Mouse (Mus musculus) forebrain, embryonic 13.5 days (tissue): Measurements from ENCODE around the gene Klf4. TPM values are rescaled to one million over a fixed set of nuclear protein-coding genes. Genes with fewer than 3 reads are reported as not detected.

Experiments used
- ATAC-seq: fragments of 200-750 bp; cut with Nextera tagmentation; 2 replicates; pipeline ENCODE4 v1.8.0; 2017
- H3K27ac ChIP-seq: fragments of 300-500 bp; sonication (generic); 2 replicates; pipeline ENCODE4 v1.5.1; 2015; ENCODE audit warnings: inconsistent platforms, mild to moderate bottlenecking, moderate library complexity
- H3K27me3 ChIP-seq: fragments of 300-500 bp; sonication (generic); 2 replicates; pipeline ENCODE4 v1.6.1; 2015; ENCODE audit warnings: mild to moderate bottlenecking, inconsistent platforms
- H3K36me3 ChIP-seq: fragments of 300-500 bp; sonication (generic); 2 replicates; pipeline ENCODE4 v1.6.1; 2015; ENCODE audit warnings: mild to moderate bottlenecking, inconsistent platforms; ENCODE audit not compliant: poor library complexity, severe bottlenecking
- H3K4me1 ChIP-seq: fragments of 300-500 bp; sonication (generic); 2 replicates; pipeline ENCODE4 v1.6.1; 2015; ENCODE audit warnings: inconsistent platforms
- H3K4me2 ChIP-seq: fragments of 300-500 bp; sonication (generic); 2 replicates; pipeline ENCODE4 v1.6.1; 2015; ENCODE audit warnings: inconsistent platforms, mild to moderate bottlenecking, moderate library complexity
- H3K4me3 ChIP-seq: fragments of 300-500 bp; sonication (generic); 2 replicates; pipeline ENCODE4 v1.5.1; 2015; ENCODE audit warnings: mild to moderate bottlenecking, inconsistent platforms
- H3K9ac ChIP-seq: fragments of 300-500 bp; sonication (generic); 2 replicates; pipeline ENCODE4 v1.6.1; 2015; ENCODE audit warnings: mild to moderate bottlenecking, inconsistent platforms
- H3K9me3 ChIP-seq: fragments of 300-500 bp; sonication (generic); replicated peaks from 2 replicates; pipeline ENCODE4 v1.6.1; 2016; ENCODE audit warnings: inconsistent platforms
- WGBS: fragments of 180-500 bp; shearing (Covaris S2); methylation state at CpG from one replicate; pipeline ENCODE4 v1.1.7; 2015; 5-methylcytosine and 5-hydroxymethylcytosine counted together
- polyA plus RNA-seq: library from polyadenylated mRNA; unstranded; fragments of >200 nt; fragmentation: Nextera tagmentation; extraction: Ambion mirVana; gene quantifications from 2 replicates; pipeline ENCODE4 v1.2.1, GENCODE M21; 2015

Gene Klf4
- polyA plus RNA-seq, 1 experiment from 2014 or later = 1.5 TPM

DNA sequence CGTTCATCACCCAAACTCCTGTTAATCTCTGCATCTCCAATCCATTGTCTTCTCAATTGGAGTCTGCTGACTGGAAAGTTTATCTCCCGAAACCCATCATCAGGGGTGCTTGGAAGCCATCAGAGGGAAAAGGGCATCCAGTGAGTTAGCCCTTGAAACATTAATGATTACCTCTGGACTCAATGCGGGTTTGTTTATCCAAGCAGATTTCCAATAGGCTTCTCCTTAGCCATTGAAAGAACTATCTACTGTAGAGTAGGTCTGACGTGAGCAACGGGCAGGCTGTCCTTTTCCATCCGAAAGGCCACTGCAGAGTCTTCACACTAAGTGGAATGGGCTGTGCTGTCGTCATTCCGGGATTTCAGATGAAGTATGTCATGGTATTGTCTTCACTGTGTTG lies 16.2 kb downstream of the Klf4 start:
- Histone ChIP-seq H3K36me3 (no peaks in the 10 kb centered on the region), H3K4me3 (no peak overlapping the region), H3K4me2 (no peak overlapping the region), H3K27me3 (peaks cover 4% of the 10 kb centered on the region; the same call in 1 of the 2 replicates), H3K9ac (no peak overlapping the region), H3K4me1 (peaks cover 12% of the 10 kb centered on the region; the same call in 1 of the 2 replicates), H3K27ac (no peak overlapping the region), H3K9me3 (no peaks in the 10 kb centered on the region)
- WGBS = 90% methylated on average over 8 of the region's 8 CpGs
- ATAC-seq = no peak

DNA sequence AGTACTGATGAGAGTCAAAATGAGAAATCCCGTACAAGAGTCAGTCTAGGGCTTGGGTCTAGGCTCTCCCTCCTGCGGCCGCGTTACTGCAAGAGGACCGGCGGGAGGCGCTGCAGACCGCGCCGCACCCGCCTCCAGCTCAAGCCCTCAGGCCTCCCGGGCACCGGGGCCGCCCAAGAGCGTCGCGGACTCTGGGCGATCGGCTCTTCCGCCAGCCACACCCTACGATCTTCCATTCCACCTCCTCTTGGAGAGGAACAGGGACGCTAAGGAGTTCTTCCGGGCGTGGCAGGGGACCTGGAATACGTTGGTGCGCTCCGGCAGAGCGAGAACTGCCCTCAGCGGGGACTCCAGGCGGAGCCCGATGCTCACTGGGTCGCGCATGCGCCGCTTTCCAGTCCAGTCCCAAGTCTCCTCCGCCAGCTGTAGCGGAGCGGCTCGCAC lies 17.5 kb downstream of the Klf4 start:
- WGBS = 0% methylated on average over 39 of the region's 39 CpGs
- no peaks in the 10 kb centered on the region for H3K36me3 ChIP-seq
- H3K27me3 ChIP-seq = peaks cover 4% of the 10 kb centered on the region; the same call in 1 of the 2 replicates
- peak overlapping the region; percentile 76 for H3K9ac ChIP-seq
- no peak overlapping the region for H3K27ac ChIP-seq
- peak overlapping the region; percentile 66 for H3K4me2 ChIP-seq
- H3K4me1 ChIP-seq = peaks cover 11% of the 10 kb centered on the region; the same call in 1 of the 2 replicates
- H3K4me3 ChIP-seq = peak overlapping the region; percentile 61
- ATAC-seq = peak; percentile 98
- no peaks in the 10 kb centered on the region for H3K9me3 ChIP-seq

GRCm38 (mm10) chr4:55513615-55514279 lies 18.5 kb downstream of the Klf4 start:
- Histone ChIP-seq H3K9me3 (no peaks in the 10 kb centered on the region), H3K4me3 (no peak overlapping the region), H3K27ac (no peak overlapping the region), H3K36me3 (no peaks in the 10 kb centered on the region), H3K4me2 (no peak overlapping the region), H3K4me1 (peaks cover 6% of the 10 kb centered on the region; the same call in 1 of the 2 replicates), H3K27me3 (peaks cover 4% of the 10 kb centered on the region; the same call in 1 of the 2 replicates), H3K9ac (no peak overlapping the region)
- WGBS = 82% methylated on average over 7 of the region's 7 CpGs
- no peak for ATAC-seq

GRCm38 (mm10) chr4:55511389-55511788 lies 20.9 kb downstream of the Klf4 start:
- peaks cover 6% of the 10 kb centered on the region; the same call in 1 of the 2 replicates for H3K4me1 ChIP-seq
- ATAC-seq = no peak
- H3K36me3 ChIP-seq = no peaks in the 10 kb centered on the region
- H3K27ac ChIP-seq = no peak overlapping the region
- H3K27me3 ChIP-seq = peaks cover 4% of the 10 kb centered on the region; the same call in 1 of the 2 replicates
- no peak overlapping the region for H3K9ac ChIP-seq
- H3K9me3 ChIP-seq = no peaks in the 10 kb centered on the region
- WGBS = 88% methylated on average over 2 of the region's 2 CpGs
- H3K4me3 ChIP-seq = no peak overlapping the region
- H3K4me2 ChIP-seq = no peak overlapping the region

GRCm38 (mm10) chr4:55508712-55509111 lies 23.6 kb downstream of the Klf4 start:
- ATAC-seq = no peak
- no peak overlapping the region for H3K4me2 ChIP-seq
- WGBS = 87% methylated on average over 7 of the region's 7 CpGs

DNA sequence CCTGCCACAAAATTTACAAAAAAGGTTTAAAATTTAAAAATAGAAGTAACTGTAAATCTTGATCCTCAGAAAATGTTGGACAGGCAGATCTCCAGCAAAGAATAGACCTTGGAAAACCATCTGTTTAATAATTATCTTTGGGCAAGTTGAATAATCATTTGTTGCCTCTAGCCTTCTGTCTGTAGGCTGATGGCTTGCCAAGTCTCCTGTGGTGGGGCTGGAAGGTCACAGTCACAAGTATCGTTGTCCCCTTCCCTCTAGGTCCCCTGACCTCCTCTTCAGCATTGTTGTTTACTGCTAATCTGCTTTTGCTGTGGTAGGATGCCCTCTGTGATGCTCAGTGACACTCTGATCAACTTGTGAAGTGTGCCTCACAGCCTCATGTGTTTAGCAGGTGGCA lies 33.6 kb downstream of the Klf4 start:
- no peak overlapping the region for H3K9ac ChIP-seq
- H3K4me2 ChIP-seq = no peak overlapping the region
- H3K4me3 ChIP-seq = no peak overlapping the region
- no peaks in the 10 kb centered on the region for H3K36me3 ChIP-seq
- no peaks in the 10 kb centered on the region for H3K9me3 ChIP-seq
- H3K27me3 ChIP-seq = no peaks in the 10 kb centered on the region
- H3K4me1 ChIP-seq = no peaks in the 10 kb centered on the region
- WGBS = 26% methylated on average over 1 of the region's 1 CpGs
- H3K27ac ChIP-seq = no peak overlapping the region
- no peak for ATAC-seq

More at GRCm38 (mm10) chr4:55508712-55509111, 23.6 kb downstream of the Klf4 start:
- H3K27ac ChIP-seq = no peak overlapping the region
- H3K4me3 ChIP-seq = no peak overlapping the region
- no peaks in the 10 kb centered on the region for H3K27me3 ChIP-seq
- H3K36me3 ChIP-seq = no peaks in the 10 kb centered on the region
- no peaks in the 10 kb centered on the region for H3K4me1 ChIP-seq
- no peaks in the 10 kb centered on the region for H3K9me3 ChIP-seq
- no peak overlapping the region for H3K9ac ChIP-seq

- H3K9me3 ChIP-seq = no peaks in the 10 kb centered on the region
- no peak overlapping the region for H3K4me2 ChIP-seq
- H3K9ac ChIP-seq = no peak overlapping the region
- H3K27ac ChIP-seq = no peak overlapping the region
- no peak for ATAC-seq
- no peaks in the 10 kb centered on the region for H3K36me3 ChIP-seq
- H3K4me3 ChIP-seq = no peak overlapping the region
- no peaks in the 10 kb centered on the region for H3K4me1 ChIP-seq
- WGBS = 84% methylated on average over 7 of the region's 7 CpGs
- no peaks in the 10 kb centered on the region for H3K27me3 ChIP-seq
These were observed 35.9 kb downstream of the Klf4 start for GRCm38 (mm10) chr4:55496416-55496815.

DNA sequence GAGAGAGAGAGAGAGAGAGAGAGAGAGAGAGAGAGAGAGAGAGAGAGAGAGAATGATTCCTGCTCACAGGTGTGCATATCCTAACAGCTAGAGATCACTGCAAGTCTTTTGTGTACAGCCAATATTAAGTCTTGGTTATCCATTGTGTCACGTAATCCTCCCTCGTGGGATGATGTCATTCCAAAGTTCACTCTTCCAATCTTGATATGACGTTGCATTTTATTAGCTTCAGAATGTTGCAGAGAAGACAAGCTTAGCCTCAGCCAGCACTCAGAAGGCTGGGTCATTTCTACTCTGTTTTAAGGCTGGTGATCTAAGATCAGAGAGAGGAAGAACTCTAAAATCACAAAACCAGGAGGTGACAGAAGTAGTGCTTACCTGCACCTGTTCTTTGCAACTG lies 39.0 kb downstream of the Klf4 start:
- Histone ChIP-seq H3K4me1 (no peaks in the 10 kb centered on the region), H3K4me3 (no peak overlapping the region), H3K36me3 (no peaks in the 10 kb centered on the region), H3K27ac (no peak overlapping the region), H3K4me2 (no peak overlapping the region), H3K27me3 (no peaks in the 10 kb centered on the region), H3K9ac (no peak overlapping the region), H3K9me3 (no peaks in the 10 kb centered on the region)
- WGBS = 80% methylated on average over 3 of the region's 3 CpGs
- ATAC-seq = no peak

DNA sequence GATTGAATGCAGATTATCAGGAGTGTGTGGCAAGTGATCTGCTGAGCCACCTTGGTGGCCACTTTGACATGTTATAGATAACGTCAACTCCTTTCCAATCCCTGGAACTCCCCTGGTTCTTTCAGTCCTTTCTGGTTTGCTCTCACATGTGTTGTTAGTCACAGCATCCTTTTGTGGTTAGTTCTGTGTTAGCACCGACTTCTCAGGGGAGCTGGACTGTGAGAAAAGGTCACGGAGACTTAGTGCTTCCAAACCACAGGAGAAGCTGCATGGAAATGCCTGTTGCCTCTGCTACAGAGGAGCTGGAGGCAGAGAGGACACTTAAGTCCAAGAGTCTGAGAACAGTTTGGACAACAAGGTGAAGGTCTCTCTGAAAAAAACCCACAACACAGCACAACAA lies 42.9 kb downstream of the Klf4 start:
- no peaks in the 10 kb centered on the region for H3K9me3 ChIP-seq
- H3K4me2 ChIP-seq = no peak overlapping the region
- 86% methylated on average over 3 of the region's 3 CpGs for WGBS
- ATAC-seq = no peak
- no peaks in the 10 kb centered on the region for H3K4me1 ChIP-seq
- H3K27me3 ChIP-seq = no peaks in the 10 kb centered on the region
- no peaks in the 10 kb centered on the region for H3K36me3 ChIP-seq
- no peak overlapping the region for H3K27ac ChIP-seq
- no peak overlapping the region for H3K4me3 ChIP-seq
- no peak overlapping the region for H3K9ac ChIP-seq

DNA sequence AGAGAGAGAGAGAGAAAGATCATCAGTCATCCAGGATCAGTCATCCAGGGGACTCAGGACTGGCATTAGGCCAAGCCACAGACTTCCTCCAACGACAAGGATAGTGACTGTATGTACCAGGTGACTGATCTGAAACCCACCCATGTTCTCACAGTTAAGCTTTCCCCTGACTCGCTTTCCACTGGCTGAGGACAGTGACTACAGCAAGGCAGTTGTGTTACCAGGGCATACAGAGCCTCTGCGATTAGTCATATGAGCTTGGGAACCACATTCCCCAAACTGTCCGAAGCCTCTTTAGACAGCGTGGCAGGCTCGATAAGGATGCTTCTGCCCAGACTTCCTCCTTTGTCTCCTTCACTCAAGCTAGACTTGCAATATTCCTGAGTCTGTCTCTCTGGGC lies 43.7 kb downstream of the Klf4 start:
- H3K36me3 ChIP-seq = no peaks in the 10 kb centered on the region

GRCm38 (mm10) chr4:55480322-55480767 lies 51.9 kb downstream of the Klf4 start:
- H3K36me3 ChIP-seq = no peaks in the 10 kb centered on the region
- peak overlapping the region; percentile 59 for H3K4me2 ChIP-seq
- H3K27me3 ChIP-seq = no peaks in the 10 kb centered on the region
- no peaks in the 10 kb centered on the region for H3K9me3 ChIP-seq
- H3K4me1 ChIP-seq = peaks cover 17% of the 10 kb centered on the region
- peak; percentile 83 for ATAC-seq
- no peak overlapping the region for H3K9ac ChIP-seq
- 15% methylated on average over 25 of the region's 25 CpGs for whole genome bisulfite sequencing
- no peak overlapping the region for H3K27ac ChIP-seq
- peak overlapping the region; percentile 31 for H3K4me3 ChIP-seq

More for the DNA sequence above, 43.7 kb downstream of the Klf4 start:
- Histone ChIP-seq H3K4me2 (no peak overlapping the region), H3K4me1 (no peaks in the 10 kb centered on the region), H3K27me3 (no peaks in the 10 kb centered on the region), H3K9ac (no peak overlapping the region), H3K27ac (no peak overlapping the region), H3K9me3 (no peaks in the 10 kb centered on the region), H3K4me3 (no peak overlapping the region)
- ATAC-seq = no peak
- 85% methylated on average over 6 of the region's 6 CpGs for WGBS

DNA sequence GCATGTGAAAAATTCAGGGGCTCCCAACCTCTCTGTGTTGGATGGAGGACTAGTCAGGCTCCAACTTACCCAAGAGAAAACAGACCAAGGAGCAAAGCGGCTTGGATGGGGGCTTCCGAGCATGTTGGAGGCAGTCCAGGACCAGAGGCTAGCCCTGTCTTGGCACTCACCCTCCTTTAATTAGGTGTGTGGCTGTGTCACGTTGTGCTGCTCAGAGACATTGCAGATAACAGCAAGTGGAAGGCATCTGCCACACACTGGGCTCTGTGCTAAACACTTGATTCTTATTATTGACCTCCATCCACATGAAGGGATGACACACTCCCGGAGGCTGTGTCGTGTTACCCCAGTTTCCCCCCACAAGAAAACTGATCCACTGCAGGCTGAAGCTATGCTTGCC lies 53.9 kb downstream of the Klf4 start:
- Histone ChIP-seq H3K4me2 (no peak overlapping the region), H3K27me3 (no peaks in the 10 kb centered on the region), H3K27ac (no peak overlapping the region), H3K9me3 (no peaks in the 10 kb centered on the region), H3K36me3 (no peaks in the 10 kb centered on the region), H3K4me3 (no peak overlapping the region), H3K4me1 (peaks cover 17% of the 10 kb centered on the region), H3K9ac (no peak overlapping the region)
- WGBS = 54% methylated on average over 5 of the region's 5 CpGs
- 0 out of 2 replicates have a peak, but pooled peaks have one; percentile 34 for ATAC-seq

GRCm38 (mm10) chr4:55477933-55478332 lies 54.3 kb downstream of the Klf4 start:
- no peak for ATAC-seq
- H3K4me2 ChIP-seq = no peak overlapping the region
- 31% methylated on average over 4 of the region's 4 CpGs for WGBS
- no peak overlapping the region for H3K27ac ChIP-seq
- H3K36me3 ChIP-seq = no peaks in the 10 kb centered on the region
- no peaks in the 10 kb centered on the region for H3K9me3 ChIP-seq
- no peaks in the 10 kb centered on the region for H3K27me3 ChIP-seq
- H3K4me3 ChIP-seq = no peak overlapping the region
- no peak overlapping the region for H3K9ac ChIP-seq
- H3K4me1 ChIP-seq = peaks cover 17% of the 10 kb centered on the region
